Mouse (Mus musculus) bone marrow, adult 2 months (tissue): ENCODE data around the gene Cpne2. TPM values are rescaled to one million over a fixed set of nuclear protein-coding genes. Genes with fewer than 3 reads are reported as not detected.

Source experiments
- H3K27ac ChIP-seq: fragments of 200-500 bp; 2 replicates; pipeline ENCODE4 v1.5.1; 2012; ENCODE audit warnings: low read depth, mild to moderate bottlenecking, control low read depth, inconsistent platforms, low read length; ENCODE audit not compliant: control insufficient read depth, poor library complexity, insufficient read depth
- H3K4me1 ChIP-seq: fragments of 200-500 bp; 2 replicates; pipeline ENCODE4 v1.6.1; 2011; ENCODE audit warnings: low read length; ENCODE audit not compliant: control insufficient read depth, insufficient read depth
- H3K4me3 ChIP-seq: fragments of 200-500 bp; replicated peaks from 2 replicates; pipeline ENCODE3; 2011; ENCODE audit warnings: mild to moderate bottlenecking, low read depth, low read length, control low read depth; ENCODE audit not compliant: control insufficient read depth
- CTCF ChIP-seq: fragments of 200-500 bp; IDR thresholded peaks from 2 replicates; pipeline ENCODE4 v1.5.1; 2011; ENCODE audit warnings: low read length, control low read depth; ENCODE audit not compliant: control insufficient read depth, insufficient read depth
- POLR2A ChIP-seq: fragments of 200-500 bp; IDR thresholded peaks from 2 replicates; pipeline ENCODE4 v1.6.1; 2011; ENCODE audit warnings: low read depth, mild to moderate bottlenecking, control low read depth, low read length, borderline replicate concordance; ENCODE audit not compliant: control insufficient read depth
- WGBS: fragments of 180-500 bp; shearing (Covaris S2); methylation state at CpG from one replicate; pipeline ENCODE4 v1.1.7; 2018; 5-methylcytosine and 5-hydroxymethylcytosine counted together
- polyA plus RNA-seq: library from polyadenylated mRNA; stranded (reverse); fragments of >200 nt; gene quantifications from 2 replicates; pipeline ENCODE4 v1.2.4, GENCODE M21; 2011; ENCODE audit warnings: low replicate concordance; ENCODE audit not compliant: missing spikeins, insufficient read depth, insufficient read length

Gene Cpne2
- polyA plus RNA-seq, 1 experiment = 36.1 TPM

DNA sequence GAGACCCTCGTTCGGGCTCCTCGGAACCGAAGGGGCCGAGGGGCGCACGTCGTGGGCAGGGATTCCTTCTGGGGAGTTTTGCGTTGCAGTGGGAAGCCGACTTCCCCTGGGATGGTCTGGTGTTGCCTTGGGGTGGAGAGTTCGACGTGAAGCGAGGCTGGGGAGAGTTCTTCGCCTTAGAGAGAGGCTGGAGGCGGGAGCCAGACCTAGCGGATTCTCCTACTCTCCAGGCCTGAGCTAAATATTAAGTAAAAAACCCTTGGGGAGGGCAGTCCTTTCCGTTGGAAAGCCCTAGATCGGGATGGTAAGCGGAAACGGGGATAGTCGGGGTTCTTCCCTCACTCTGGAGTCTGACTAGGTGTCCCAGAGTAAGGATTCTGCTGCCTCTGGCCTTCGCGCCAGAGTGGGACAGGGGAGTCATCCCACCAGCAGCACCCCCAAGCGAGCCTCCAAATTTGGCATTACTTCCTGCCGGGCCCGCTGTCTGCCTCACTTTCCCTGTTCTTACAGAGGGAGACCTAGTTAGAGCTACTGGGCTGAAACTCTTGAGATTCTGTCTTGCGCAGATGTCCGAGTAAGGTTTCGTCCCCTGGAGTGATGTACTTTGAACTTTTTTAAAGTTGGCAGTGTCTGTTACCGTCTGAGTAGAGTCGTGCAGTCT, 69.8 kb downstream of the Cpne2 start:
- under 1% methylated on average over 31 of the region's 31 CpGs for WGBS
- Histone ChIP-seq H3K4me3 (peak overlapping the region; percentile 99), H3K4me1 (peaks cover 2% of the 10 kb centered on the region), H3K27ac (peak overlapping the region; percentile 85)
- TF ChIP-seq CTCF (no peak), POLR2A (no peak)

DNA sequence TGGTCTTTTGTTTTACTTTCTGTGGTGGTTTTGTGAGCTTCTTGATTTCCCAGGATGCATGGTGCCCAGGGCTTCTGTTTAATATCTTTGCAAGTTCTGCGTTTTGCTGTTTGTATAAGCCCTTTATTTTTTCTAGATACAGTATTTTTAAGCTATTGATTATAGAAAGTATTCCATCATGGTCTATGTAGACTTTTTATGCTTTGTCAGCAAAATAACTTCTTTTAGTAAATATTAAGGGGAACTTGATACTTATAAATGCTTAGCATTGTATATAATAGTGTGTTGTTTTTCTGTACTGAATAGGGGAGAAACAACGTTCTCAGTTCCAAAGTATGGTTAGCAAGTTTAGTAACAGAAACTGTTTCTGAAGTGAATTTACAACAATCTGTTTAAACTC, 71.2 kb downstream of the Cpne2 start:
- WGBS = 81% methylated on average over 2 of the region's 2 CpGs
- Histone ChIP-seq H3K27ac (no peak overlapping the region), H3K4me3 (no peak overlapping the region), H3K4me1 (peaks cover 2% of the 10 kb centered on the region)
- TF ChIP-seq CTCF = no peak
- TF ChIP-seq POLR2A = no peak

- Histone ChIP-seq H3K4me3 (no peak overlapping the region), H3K27ac (no peak overlapping the region), H3K4me1 (no peaks in the 10 kb centered on the region)
- TF ChIP-seq CTCF (0 out of 2 replicates have a peak, but pooled peaks have one; percentile 19), POLR2A (no peak)
- 89% methylated on average over 5 of the region's 5 CpGs for WGBS
Measured at GRCm38 (mm10) chr8:94607064-94607463, 74.3 kb downstream of the Cpne2 start.

Other genes starting within 250 kb of the Cpne2 start
- gene Slc12a3, start 203.8 kb upstream of the Cpne2 start, polyA plus RNA-seq = 4.4 and 11.8 TPM in 2 replicates
- 69.2 and 70.5 TPM in 2 replicates for gene Herpud1, start 146.6 kb upstream of the Cpne2 start, polyA plus RNA-seq
- 16.5 TPM in 2 replicates for gene Nlrc5, start 98.6 kb upstream of the Cpne2 start, polyA plus RNA-seq
- 8.7 and 9.5 TPM in 2 replicates for gene Rspry1, start 68.9 kb downstream of the Cpne2 start, polyA plus RNA-seq
- 42.7 and 45.8 TPM in 2 replicates for gene Fam192a, start 69.0 kb downstream of the Cpne2 start, polyA plus RNA-seq
- 32.9 and 36.3 TPM in 2 replicates for gene Arl2bp, start 133.6 kb downstream of the Cpne2 start, polyA plus RNA-seq
- not detected in 2 replicates for gene Pllp, start 163.3 kb downstream of the Cpne2 start, polyA plus RNA-seq
- 0.57 TPM in 1 of 2 replicates, not detected in the other for gene Ccl22, start 212.6 kb downstream of the Cpne2 start, polyA plus RNA-seq
- gene Cx3cl1, start 239.0 kb downstream of the Cpne2 start, polyA plus RNA-seq = 3.6 TPM in 1 of 2 replicates, not detected in the other